Mouse (Mus musculus) ovary, postnatal 36 days (tissue): ENCODE data around the gene Basp1.

Experiments
- DNase-seq: peaks from one replicate; pipeline ENCODE4 v3.0.0; 2022; ENCODE audit warnings: low spot score, mixed read lengths

Basp1 gene

DNA sequence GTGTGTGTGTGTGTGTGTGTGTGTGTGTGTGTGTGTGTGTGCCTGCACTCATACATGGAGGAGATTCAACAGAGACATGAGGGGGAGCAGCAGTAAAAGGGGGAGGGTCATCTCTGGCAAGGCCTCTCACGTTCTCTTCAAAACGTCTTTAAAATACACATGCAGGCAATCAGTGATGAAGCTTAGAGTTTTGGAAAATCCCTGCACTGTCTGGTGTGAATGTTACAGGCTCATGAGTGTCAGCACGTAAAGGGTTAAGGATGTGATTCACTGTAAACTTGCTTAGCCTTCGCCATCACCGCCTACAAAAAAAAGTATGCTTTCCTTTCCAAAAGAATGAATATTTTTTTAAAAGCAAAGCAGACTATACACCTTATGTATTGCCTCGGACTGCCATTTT lies 2.8 kb upstream of the Basp1 start:
- DNase-seq: no peak

DNA sequence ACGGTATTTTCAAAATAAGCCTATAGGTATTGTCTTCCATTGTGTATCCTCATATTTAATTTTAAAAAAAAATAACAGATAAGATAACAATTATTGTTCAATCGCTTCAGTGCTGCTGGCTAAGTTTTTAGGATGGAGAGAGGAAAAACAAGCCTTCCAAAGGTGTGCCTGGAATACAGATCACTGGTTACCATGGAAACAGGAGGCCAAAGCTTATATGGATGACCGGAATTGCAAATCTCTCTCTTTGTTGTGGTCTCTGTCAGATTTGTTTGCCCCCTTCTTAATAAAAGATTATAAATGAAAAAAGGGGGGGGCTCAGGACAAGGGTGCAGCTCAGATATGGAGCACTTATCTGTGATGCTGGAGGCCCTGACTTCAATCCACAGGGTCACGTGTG lies 2.4 kb upstream of the Basp1 start:
- no peak for DNase-seq

DNA sequence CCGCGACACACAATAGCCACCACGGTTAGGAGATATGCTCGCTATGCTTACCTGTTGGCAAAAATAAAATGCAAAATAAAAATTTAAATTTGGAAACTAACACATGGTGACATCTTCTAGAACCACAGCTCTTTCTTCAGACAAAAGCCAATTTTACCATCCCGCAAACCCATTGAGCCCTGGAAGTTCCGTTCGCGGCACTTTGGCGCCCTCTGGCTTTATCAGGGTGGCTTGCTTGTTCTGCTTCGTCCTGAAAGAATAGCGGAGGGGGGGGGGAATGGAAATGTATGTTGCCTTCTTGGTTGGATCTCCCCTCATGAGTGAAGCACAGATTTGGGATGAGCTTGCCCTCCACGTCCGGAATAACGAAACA lies 1.2 kb upstream of the Basp1 start:
- DNase-seq: peak; percentile 80

DNA sequence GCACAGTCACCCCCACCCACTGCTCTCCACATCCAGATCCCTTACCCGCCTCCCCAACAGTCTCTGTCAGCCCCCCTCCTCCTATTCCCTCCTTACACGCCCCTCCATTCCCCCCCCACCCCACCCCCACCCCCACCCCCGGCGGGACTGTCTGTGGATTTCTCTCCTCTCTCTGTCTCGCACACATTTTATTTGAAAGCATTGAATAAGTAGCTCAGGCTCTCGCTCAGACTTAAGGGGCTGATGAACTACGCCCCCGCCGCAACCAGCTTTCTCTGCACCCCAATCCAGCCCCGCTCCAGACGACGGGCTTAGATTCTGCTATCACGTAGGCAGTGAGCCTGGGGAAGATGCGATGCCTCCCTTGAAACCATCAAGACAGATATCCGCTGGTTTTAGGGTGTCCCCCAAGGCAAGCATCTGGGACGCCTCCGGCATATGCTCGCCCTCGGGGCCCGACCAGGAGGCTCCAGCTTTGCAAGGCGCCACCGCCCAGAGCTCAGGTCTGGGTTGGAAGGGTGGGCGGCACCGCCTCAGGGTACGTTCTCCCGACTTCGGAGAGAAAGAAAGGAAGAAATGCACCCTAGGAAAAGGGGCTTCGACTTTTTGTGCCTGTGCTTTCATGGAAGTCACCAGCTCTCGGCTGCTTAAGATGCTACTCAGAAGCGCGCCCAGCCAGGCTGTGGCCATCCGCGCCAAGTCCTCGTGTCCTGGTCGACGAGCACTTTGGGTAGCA lies 615 bp upstream of the Basp1 start:
- peak; percentile 31 for DNase-seq

DNA sequence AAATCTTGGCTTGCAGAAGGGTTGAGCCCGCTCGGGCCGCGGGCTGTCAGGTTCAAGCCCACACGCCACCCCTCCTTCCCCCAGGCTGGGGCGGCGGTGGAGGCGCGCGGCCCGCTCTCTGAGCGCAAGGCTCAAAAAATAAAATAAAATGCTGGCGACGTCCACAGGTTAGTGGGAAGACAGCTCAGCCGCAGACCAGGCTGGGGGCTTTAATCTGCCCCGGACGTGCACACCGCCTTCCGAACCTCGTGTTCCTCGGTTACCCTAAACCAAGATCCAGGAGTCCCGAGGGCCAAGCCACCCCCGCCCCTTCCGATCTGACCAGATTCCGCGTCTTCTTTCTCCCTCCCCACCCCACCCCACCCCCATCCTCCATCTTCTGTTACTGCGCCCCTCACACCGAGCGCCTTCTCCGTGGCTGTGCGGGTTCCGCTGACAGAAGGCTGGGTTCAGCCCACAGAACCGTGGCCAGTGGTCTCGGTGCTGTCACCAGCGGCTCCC lies 753 bp downstream of the Basp1 start:
- DNase-seq: peak; percentile 13

DNA sequence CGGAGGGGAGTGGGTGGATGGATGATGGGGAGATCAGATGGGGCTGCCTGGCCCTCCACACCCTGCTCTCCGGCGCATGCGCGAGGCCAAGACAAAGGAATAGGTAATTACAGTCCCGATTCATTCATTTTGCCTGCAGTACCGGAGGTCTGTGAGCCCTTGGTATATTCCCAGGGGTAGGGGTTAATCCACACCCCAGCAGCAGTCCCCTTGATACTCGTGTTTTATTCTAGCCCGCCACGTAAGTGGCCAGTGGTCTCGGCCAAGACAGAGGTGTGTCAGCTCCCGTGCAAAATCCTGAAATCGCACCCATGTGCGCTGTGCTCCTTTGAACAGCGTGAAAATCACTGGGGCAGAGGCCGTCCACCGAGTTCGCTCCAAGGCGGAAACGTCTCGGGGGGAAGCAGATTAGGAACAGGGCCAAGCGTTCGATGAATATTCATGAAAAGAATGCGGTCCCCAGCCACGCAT lies 1.4 kb downstream of the Basp1 start:
- DNase-seq: peak; percentile 23

DNA sequence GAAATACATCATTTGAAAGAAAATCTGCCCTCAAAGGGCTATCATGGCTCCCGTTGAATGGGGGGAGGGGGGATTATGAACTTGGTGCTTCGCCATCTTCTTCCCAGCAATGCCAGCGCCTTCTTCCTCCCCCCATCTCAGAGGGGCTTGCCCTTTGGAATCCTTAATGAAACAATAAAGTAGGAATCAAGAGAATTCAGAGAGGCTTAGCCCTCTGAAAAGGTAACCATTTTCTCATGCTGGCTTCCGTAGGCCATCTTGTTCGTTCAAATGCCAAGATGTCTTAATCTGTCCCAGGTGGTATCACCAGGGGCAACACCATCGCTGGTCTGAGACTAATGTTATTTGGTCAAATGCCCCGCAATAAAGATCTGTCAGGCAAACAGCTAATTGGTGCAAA lies 2.1 kb downstream of the Basp1 start:
- DNase-seq: no peak

DNA sequence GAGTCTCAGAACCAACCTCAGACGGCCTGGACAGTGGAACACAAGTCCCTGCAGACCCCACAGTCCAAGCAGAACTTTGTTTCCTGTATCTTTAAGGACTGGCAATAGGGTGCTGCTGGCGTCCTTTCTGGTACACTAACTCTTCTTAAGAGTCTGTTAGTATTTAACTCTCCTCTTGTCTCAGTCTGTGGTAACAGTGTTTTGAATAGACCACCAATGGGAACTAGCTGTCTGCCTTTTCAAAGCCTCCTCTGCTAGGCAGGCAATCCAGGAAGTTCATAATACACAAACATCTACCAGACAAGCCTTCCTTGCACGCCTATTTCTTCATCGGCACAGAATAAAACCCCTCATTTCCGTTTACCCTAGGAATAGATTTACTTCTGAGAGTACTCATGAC lies 7.6 kb downstream of the Basp1 start:
- DNase-seq: no peak

DNA sequence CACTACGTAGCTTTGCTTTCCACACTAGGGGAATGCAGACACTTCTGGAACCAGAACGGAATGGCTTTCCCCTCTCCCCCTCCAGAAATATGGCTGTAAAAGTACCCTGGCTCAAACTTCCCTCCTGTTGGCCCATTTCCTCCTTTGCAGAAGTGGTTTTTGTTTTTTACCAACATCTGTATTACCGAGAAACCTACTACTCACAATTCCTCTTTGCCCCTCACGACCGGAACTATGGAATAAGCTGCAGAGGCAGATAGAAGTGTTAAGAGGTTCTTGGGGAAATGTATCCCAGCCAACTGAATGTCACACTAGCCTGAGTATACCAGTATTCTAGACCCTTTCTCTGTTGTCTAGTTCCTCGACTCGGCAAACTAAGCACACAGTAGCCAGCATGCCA lies 9.7 kb downstream of the Basp1 start:
- no peak for DNase-seq

DNA sequence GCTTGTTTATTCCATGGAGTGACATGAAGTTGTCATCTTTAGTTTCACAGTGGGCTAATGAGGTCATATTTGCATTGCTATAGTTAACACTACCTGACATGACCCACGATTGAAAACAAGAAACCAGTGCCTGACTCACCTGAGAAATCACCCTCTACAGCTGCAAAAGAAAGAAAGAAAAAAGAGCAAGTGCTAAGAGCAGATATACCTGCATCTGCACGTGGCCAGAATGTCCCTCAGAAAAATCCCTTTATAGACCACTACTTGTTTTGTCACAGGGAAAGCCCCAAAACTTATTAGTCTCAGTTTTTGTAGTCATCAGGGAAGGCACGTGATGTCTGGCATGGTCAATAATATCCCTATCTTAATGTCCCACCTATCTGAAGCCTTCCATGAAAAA lies 11.6 kb downstream of the Basp1 start:
- no peak for DNase-seq

DNA sequence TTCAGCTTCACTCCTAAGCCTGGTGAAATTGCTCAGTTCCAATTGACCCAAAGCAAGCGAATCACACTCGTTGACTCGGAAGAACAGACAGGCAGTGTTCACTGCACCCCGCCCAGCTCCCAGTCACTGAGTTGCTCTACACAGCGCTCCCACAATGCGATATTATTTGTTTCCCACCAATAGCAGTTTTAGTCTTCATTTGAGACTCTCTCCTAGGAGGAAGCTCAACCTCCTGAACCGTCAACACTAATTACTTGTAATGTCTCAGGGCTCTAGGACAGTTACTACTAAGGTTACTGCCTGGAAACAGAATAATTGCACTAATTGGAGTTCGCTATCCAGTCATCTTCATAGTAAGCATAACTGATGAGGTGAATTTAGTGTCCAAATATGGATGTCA lies 13.3 kb downstream of the Basp1 start:
- DNase-seq: no peak

DNA sequence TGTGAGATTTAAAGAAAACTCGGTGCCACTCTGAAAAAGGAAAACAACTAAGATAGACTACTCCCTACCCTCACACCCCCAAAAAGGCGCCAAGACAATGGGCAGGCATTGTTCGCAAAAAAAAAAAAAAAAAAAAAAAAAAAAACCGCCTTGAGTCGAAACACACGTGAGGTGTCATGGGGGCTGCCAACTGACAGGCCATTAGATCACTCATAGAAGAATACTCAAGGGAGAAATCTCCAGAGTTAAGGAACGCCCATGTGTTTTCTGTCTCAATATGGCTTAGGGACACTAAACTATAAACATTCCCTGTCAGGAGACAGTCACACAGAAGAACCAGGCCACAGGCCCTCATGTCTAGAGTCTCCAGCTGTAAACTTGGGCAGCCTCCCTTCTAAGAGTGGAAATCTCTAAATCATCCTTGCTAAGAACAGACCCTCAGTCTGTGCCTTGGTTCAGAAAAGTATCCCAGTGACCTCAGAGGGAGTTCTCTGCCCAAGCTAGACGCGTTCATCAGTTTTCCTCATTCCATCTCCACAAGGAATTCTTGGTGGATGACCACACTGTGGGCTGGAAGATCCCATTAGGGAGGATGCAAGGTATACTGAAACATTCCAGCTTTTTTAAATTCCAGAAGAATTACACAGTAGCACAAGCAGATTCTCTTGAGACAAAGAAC lies 17.5 kb downstream of the Basp1 start:
- no peak for DNase-seq

DNA sequence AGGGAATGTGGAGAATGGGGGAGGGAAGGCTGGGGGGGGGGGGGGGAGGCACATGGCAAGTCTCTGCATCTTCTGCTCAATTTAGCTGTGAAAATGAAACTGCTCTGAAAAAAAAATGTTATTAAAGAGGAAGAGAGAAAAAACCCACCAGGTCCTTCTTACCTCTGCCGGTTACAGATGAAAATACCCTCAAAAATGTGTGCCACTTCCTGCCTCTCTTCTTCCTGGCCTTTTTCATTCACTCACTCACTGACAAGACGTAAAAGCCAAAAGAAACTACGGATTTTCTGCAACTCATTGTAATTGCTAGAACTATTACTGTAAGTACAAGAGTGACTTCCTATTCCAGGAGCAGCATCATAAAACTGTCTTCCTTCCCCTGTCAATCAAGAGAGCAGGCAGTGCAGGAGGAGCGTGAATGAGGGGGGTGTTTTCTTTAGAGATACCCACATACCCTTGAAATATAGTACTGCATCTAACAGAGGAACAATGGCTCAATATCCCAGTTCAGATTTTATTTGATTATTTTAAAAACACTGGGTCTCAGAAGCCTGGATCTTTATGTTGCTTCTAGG lies 21.0 kb downstream of the Basp1 start:
- DNase-seq: no peak

DNA sequence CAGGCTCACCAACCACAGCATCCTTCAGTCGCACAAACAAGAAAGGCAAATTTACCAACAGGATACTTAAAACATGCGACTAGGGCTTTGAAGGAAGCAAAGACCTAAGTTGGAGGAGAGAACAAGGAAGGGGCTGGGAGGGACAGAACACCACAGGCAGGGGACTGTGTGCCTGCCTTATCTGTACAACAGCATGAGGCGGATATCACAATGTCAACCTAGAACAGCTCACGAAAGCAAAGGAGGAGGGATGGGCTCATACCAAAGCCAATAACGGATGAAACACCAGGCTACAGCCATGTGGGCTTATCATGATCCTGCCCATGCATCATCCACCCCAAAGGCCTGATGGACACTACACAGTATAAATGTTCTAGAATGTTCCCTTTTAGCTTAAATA lies 22.4 kb downstream of the Basp1 start:
- no peak for DNase-seq

DNA sequence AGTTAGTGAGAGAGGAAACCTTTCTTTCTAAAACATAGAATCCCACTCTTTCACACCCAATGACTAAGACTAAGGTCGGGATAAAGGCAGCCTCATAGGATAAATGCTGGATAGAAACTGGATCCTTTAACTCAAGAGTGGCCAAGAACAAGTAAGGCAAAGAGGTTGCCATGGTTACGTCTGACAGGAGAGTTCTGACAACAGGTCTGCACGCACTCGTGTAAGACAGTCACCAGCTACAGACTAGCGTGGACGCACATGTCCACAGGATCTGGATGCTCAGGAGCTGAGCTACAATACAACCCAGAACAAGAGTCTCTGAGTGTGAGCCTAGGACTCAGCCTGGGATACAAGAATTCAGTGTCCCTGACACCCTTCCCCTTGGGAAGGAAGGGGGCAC lies 26.0 kb downstream of the Basp1 start:
- DNase-seq: no peak

DNA sequence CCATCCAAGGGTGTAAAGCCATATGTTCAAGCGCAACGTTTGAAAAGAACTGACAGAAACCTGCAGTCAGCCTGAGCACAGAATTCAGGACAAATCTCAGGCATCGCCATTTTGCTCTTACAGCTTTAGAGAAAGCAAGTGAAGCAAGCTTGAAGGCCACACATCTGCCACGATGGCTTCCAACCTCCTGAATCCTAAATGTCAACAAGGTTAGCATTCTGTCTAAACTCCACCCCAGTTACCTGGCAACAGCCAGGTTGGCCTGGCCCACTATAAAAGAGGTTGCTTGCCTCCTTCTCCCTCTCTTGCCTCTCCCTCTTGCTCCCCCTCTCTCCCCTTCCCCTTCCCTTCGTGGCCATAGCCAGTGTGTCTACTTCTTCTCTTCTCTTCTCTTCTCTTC lies 33.5 kb downstream of the Basp1 start:
- DNase-seq: no peak

DNA sequence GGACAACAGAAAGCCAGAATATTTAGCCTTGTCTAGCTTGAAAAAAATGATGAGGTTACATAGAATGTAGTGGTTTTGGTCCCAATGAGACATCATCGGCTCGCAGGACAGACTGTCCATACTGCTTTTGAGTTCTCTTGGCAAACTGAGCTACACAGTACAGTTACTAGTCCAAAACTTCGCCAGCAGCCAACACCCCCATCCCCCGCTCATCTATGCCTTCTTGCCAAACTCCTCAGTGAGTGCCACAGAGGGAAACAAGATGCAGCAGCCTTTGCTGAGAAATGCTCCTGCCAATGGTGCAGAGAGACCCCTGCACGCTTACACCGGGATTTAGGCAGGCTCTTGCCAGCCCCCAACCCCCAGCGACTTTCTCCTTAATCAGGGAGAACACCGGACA lies 34.9 kb downstream of the Basp1 start:
- no peak for DNase-seq

DNA sequence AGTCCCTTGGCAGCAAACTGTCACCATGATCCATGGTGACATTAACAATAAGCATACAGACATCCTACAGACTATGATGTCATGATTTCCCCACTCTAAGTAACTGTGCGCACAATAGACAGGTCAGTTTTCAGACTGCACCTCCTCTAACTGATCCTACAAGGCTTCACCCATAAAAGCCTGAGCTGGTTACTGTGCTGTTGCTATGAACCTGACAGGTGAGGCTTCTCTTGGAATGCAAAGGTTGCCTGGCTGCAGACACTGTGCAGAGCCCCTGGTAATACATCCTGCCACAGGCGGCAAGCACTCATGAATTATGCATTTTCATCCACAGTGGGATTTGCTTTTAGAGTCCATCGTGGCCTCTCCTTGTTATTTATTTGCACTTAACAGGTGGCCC lies 36.6 kb downstream of the Basp1 start:
- DNase-seq: no peak

DNA sequence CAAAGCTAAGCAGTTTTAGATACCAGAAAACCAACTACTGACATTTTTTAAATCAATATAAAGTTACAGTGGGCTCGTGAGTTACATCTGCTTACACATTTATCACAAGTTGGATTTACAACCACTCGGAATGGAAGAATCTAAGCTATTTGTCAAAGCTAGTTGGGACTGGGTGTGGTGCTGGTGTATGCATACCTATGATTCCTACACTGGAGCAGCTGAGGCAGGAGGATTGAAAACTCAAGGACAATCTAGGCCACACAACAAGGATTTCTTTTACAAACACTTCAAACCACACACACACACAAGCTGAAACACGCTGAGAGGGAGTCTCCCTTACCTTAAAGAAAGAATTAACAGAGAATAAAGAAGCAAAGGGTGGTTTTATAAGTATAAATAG lies 40.1 kb downstream of the Basp1 start:
- no peak for DNase-seq

DNA sequence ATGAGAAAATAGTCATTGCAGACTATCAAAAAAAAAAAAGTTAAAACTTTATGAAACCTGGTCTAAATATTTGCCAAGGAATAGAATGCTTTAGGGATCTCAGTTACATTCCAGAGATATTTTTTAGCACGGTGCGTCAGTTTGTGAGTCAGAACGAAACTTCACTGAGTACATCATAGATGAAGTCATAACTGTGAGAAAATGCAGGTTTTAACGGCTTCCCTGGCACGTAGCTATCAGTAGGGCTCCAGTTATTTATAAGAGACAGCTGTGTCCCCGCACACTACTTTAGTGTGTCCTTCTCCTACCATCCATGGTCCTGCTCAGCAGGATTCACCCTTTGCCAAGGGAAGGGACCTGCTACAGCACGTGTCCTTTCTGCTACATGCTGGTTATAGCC lies 44.0 kb downstream of the Basp1 start:
- DNase-seq: no peak

DNA sequence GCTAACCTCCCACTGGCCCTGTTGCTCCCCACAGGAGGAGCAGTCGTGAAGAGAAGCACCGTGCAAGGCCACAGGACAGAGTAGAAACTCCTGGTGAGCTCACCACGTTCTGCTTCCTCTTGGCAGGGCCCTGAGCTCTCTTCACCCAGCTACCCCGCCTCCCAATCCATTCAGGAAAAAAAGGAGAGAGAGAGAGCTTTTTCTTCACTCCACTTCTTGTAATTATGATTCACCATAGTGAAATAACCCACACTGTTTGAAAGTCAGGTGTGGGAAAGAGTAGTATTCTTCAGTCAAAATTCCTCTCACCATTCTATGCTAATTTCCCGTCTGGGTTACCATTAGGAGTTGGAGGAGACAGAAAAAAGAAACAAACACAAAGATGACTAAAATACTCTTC lies 48.1 kb downstream of the Basp1 start:
- no peak for DNase-seq

DNA sequence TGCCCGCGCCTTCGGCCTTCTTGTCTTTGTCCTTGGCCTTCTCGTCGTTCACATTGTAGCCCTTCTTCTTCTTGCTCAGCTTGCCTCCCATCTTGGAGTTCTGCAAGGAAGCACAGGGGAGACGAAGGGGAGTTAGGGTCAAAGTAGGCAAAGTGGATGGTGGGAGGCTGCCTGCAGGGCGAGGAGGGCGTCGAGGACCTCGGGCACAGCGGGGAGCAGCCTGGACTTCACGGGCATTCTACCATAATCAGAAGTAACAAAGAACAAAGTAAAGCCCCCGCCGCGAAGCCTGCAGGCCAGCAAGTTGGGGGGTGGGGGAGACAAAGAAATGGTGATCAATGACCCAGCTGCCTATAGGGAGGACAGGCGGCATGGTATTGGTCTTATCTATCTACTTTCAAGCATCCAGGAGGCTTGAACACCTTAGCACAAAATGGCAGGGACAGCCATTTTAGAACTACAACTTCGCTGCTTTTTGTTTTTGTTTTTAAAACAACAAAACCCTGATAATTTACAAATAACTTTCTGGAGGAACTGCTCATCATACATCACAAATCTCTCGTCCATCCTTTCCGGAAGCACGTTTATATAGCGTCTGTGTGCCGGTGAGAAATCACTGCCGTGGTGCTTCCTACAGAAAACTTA lies 48.6 kb downstream of the Basp1 start:
- no peak for DNase-seq
